In the genomic region with DNA sequence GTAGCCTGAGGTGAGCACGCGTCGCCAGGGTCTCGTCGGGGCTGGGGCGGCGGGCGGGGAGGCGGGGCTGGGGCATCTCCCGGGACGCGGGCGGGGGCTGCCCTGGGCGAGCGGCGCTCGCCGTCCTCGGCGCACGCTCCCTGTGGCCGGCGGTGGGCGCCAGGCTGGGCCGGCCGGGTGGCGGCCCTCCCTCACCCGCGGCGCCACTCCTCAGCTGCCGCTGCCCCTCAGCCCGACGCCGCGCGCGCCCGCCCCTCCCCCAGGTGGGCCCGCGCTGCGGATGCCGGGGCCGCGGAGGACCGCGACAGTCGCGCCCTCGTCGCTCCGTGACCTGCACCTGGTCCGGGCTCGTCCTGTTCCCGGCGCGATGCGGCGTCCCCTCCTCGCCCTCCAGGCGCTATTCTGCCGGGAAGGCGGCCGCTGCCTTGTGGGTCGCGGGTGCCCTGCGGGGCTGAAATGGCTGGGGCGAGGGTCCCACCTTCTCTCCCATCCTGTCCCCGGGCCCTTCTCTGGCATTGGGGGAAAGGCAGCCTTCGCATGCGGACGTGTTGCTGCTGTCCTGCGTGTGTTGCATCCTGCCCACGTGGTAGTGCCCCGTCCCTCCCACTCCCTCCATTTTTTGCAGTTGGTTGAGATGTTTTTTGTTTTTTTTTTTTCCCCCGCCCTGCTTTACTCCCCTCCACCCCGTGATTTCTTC, we compare ENCODE assay signal across 8 mouse cellular contexts. TPM values are rescaled to one million over a fixed set of nuclear protein-coding genes. Genes with fewer than 3 reads are reported as not detected.
A peak's percentile ranks its signal among the peaks of the same experiment; 100 is the strongest.
DNase-seq lines count a peak whose midpoint lies in the region; ATAC-seq and TF ChIP-seq lines count a peak whose summit lies in the region.

No protein-coding gene starts in this region.

- no peaks in the 10 kb centered on the region for H3K36me3 ChIP-seq in forebrain, embryonic 16.5 days (ENCODE audit: control insufficient read depth, insufficient read depth)
- H3K36me3 ChIP-seq in hindbrain, embryonic 11.5 days (ENCODE audit: control insufficient read depth, insufficient read depth, low read length), result no peaks in the 10 kb centered on the region
- H3K36me3 ChIP-seq in limb, embryonic 10.5 days, result no peaks in the 10 kb centered on the region
- no peaks in the 10 kb centered on the region for H3K36me3 ChIP-seq in small intestine, adult 2 months (ENCODE audit: control insufficient read depth, insufficient read depth, low read length)

- DNase-seq in heart, adult 18-20 months, result peak; percentile 40 to 47
- DNase-seq in heart, adult 11 months, result no peak
- DNase-seq in c-Kit-positive CD71-positive TER-119-negative erythroid progenitor cells, embryonic 14.5 days (ENCODE audit: low read depth), result peak; percentile 22
- DNase-seq in hindbrain, embryonic 11.5 days (ENCODE audit: low spot score), result peak; percentile 65
- DNase-seq in limb, embryonic 10.5 days (ENCODE audit: low spot score), result peak; percentile 73
- DNase-seq in mesoderm, embryonic 11.5 days (ENCODE audit: low read depth, low spot score), result peak; percentile 67

- WGBS in forebrain, embryonic 16.5 days, result under 1% methylated on average over 63 of the region's 76 CpGs
- 0% methylated on average over 15 of the region's 76 CpGs for WGBS in hindbrain, embryonic 11.5 days
- WGBS in limb, embryonic 10.5 days, result under 1% methylated on average over 59 of the region's 76 CpGs
- WGBS in small intestine, adult 2 months, result 1% methylated on average over 73 of the region's 76 CpGs

- TF ChIP-seq POLR2A in small intestine, adult 2 months (IDR thresholded peaks at IDR 0.05; ENCODE audit: low read depth, low read length), result no peak

- peak overlapping the region; percentile 70 for H3K4me3 ChIP-seq in forebrain, embryonic 16.5 days (replicated peaks; ENCODE audit: low read length)
- peak overlapping the region; percentile 94 for H3K4me3 ChIP-seq in hindbrain, embryonic 11.5 days (ENCODE audit: low read depth, low read length)
- peak overlapping the region; percentile 95 for H3K4me3 ChIP-seq in limb, embryonic 10.5 days
- H3K4me3 ChIP-seq in small intestine, adult 2 months (ENCODE audit: low read depth, low read length), result peak overlapping the region; percentile 93

- H3K27me3 ChIP-seq in forebrain, embryonic 16.5 days (replicated peaks; ENCODE audit: control insufficient read depth, insufficient read depth, low read length), result no peaks in the 10 kb centered on the region
- no peaks in the 10 kb centered on the region for H3K27me3 ChIP-seq in hindbrain, embryonic 11.5 days (ENCODE audit: control insufficient read depth, insufficient read depth, low read length)
- no peaks in the 10 kb centered on the region for H3K27me3 ChIP-seq in limb, embryonic 10.5 days (ENCODE audit: low read depth, poor library complexity, severe bottlenecking)
- H3K27me3 ChIP-seq in small intestine, adult 2 months (ENCODE audit: control insufficient read depth, insufficient read depth, low read length), result no peaks in the 10 kb centered on the region

- peak overlapping the region; percentile 96 for H3K27ac ChIP-seq in forebrain, embryonic 16.5 days (ENCODE audit: low read length)
- peak overlapping the region; percentile 98 for H3K27ac ChIP-seq in hindbrain, embryonic 11.5 days (ENCODE audit: low read depth, low read length)
- H3K27ac ChIP-seq in limb, embryonic 10.5 days, result peak overlapping the region; percentile 100
- H3K27ac ChIP-seq in small intestine, adult 2 months (ENCODE audit: insufficient read depth, low read depth, low read length), result peak overlapping the region; percentile 64

- ATAC-seq in forebrain, embryonic 16.5 days, result peak; percentile 80
- ATAC-seq in hindbrain, embryonic 11.5 days (ENCODE audit: low FRiP score), result peak; percentile 86

- H3K4me2 ChIP-seq in forebrain, embryonic 16.5 days (ENCODE audit: low read length), result peak overlapping the region; percentile 58
- peak overlapping the region; percentile 78 for H3K4me2 ChIP-seq in hindbrain, embryonic 11.5 days (replicated peaks; ENCODE audit: low read depth, low read length)

- TF ChIP-seq CTCF in small intestine, adult 2 months (IDR thresholded peaks at IDR 0.05; ENCODE audit: extremely low read depth, insufficient read length, insufficient replicate concordance, low read depth, low read length), result no peak

- H3K9ac ChIP-seq in forebrain, embryonic 16.5 days (replicated peaks; ENCODE audit: low read depth, low read length), result peak overlapping the region; percentile 78
- peak overlapping the region; percentile 95 for H3K9ac ChIP-seq in hindbrain, embryonic 11.5 days (ENCODE audit: low read depth, low read length)

- no peaks in the 10 kb centered on the region for H3K9me3 ChIP-seq in forebrain, embryonic 16.5 days (ENCODE audit: control insufficient read depth, low read length)
- no peaks in the 10 kb centered on the region for H3K9me3 ChIP-seq in hindbrain, embryonic 11.5 days (ENCODE audit: control insufficient read depth, low read length)
- H3K9me3 ChIP-seq in limb, embryonic 10.5 days (replicated peaks), result no peaks in the 10 kb centered on the region

- peaks cover 15% of the 10 kb centered on the region for H3K4me1 ChIP-seq in forebrain, embryonic 16.5 days (replicated peaks; ENCODE audit: control insufficient read depth, insufficient read depth, low read length)
- H3K4me1 ChIP-seq in hindbrain, embryonic 11.5 days (replicated peaks; ENCODE audit: control insufficient read depth, insufficient read depth, low read length), result no peaks in the 10 kb centered on the region
- peaks cover 15% of the 10 kb centered on the region for H3K4me1 ChIP-seq in limb, embryonic 10.5 days
- H3K4me1 ChIP-seq in small intestine, adult 2 months (ENCODE audit: control insufficient read depth, insufficient read depth, insufficient read length, low read length), result peaks cover 5% of the 10 kb centered on the region; the same call in 1 of the 2 replicates

RNA-seq across cellular contexts. Expression of gene Frg2f1, which starts 0.7 kb away (rescaled TPM):
- 1 to 10 TPM; 6.5 to 7.8 TPM for total RNA-seq in heart, adult 18-20 months (2021)
- polyA plus RNA-seq in forebrain, embryonic 16.5 days (2015; fragmentation: Nextera tagmentation; extraction: Ambion mirVana), result 5.3 and 8.6 TPM in 2 replicates
- 2.8 and 4.5 TPM in 2 replicates for polyA plus RNA-seq in hindbrain, embryonic 11.5 days (2014; fragmentation: Nextera tagmentation; extraction: Ambion mirVana)
- 0.90 and 2.5 TPM in 2 replicates for polyA plus RNA-seq in limb, embryonic 10.5 days (2016; fragmentation: Nextera tagmentation; extraction: Ambion mirVana)
- polyA plus RNA-seq in small intestine, adult 2 months (2012; rRNA removed), result 2.4 and 3.1 TPM in 2 replicates

RNA-seq across cellular contexts. Expression of gene Foxj3, which starts 3.2 kb away (rescaled TPM):
- total RNA-seq in heart, adult 18-20 months (2021), result 10 to 100 TPM; 29.2 to 30.1 TPM
- polyA plus RNA-seq in forebrain, embryonic 16.5 days (2015; fragmentation: Nextera tagmentation; extraction: Ambion mirVana), result 39.0 and 41.4 TPM in 2 replicates
- polyA plus RNA-seq in hindbrain, embryonic 11.5 days (2014; fragmentation: Nextera tagmentation; extraction: Ambion mirVana), result 20.2 and 23.4 TPM in 2 replicates
- 22.0 and 25.2 TPM in 2 replicates for polyA plus RNA-seq in limb, embryonic 10.5 days (2016; fragmentation: Nextera tagmentation; extraction: Ambion mirVana)
- polyA plus RNA-seq in small intestine, adult 2 months (2012; rRNA removed), result 6.7 and 19.0 TPM in 2 replicates

RNA-seq across cellular contexts. Expression of gene Rimkla, which starts 47.6 kb away (rescaled TPM):
- total RNA-seq in heart, adult 18-20 months (2021), result 1 to 10 TPM in 1 of 2 experiments, under 1 TPM in 1; 0.57 to 1.3 TPM
- polyA plus RNA-seq in forebrain, embryonic 16.5 days (2015; fragmentation: Nextera tagmentation; extraction: Ambion mirVana), result 22.9 and 23.3 TPM in 2 replicates
- 5.7 and 8.1 TPM in 2 replicates for polyA plus RNA-seq in hindbrain, embryonic 11.5 days (2014; fragmentation: Nextera tagmentation; extraction: Ambion mirVana)
- 0.46 and 0.86 TPM in 2 replicates for polyA plus RNA-seq in limb, embryonic 10.5 days (2016; fragmentation: Nextera tagmentation; extraction: Ambion mirVana)
- polyA plus RNA-seq in small intestine, adult 2 months (2012; rRNA removed), result 0.20 and 0.24 TPM in 2 replicates
